Mouse (Mus musculus): Measurements from ENCODE around the gene Barhl1.
A peak's percentile ranks its signal among the peaks of the same experiment; 100 is the strongest.

Gene Barhl1

GRCm38 (mm10) chr2:28910877-28911276 lies 5.6 kb downstream of the Barhl1 start:
- DNase-seq, result no peak

DNA sequence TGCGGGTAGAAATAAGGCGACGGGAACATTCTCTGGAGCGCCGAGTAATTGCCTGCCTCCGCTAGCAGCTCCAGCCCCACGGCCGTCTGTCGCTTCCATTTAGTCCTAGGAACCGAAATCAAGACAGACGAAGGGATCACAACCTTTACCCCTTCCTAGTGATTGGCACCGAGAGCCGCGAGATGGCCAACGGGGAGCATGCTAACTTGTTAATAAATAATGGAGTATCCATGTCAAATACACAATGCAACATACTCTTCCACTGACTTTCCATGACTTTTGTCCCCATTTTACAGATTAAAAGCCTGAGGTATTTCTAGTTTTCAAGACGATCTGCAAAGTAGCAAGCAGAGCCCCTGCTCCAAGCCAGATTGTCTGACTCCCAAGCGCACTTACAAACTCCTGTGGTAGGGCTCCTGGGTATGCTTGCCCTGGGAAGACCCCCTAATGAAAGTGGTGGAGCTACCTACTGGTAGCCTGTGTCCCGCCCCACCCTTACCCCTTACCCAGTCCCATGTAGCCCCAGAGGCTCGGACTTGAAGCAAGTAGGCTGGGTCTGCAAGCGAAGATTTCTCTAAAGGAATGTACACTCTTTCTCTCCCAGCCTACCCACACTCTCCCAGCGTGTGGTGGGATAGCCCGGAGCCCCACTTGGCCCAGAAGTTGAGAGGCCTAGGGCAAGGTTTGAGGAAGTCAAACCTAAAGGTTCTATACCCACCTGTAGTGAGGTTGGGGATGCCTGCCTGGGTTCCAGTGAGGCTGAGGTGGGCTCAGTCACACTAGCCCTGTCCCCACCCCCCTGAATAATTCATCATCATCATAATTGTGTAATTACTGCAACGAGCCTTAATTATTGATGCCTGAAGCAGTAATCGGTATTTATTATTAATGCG lies 6.4 kb downstream of the Barhl1 start:
- no peak for DNase-seq

GRCm38 (mm10) chr2:28909186-28909817 lies 7.2 kb downstream of the Barhl1 start:
- no peak for DNase-seq

DNA sequence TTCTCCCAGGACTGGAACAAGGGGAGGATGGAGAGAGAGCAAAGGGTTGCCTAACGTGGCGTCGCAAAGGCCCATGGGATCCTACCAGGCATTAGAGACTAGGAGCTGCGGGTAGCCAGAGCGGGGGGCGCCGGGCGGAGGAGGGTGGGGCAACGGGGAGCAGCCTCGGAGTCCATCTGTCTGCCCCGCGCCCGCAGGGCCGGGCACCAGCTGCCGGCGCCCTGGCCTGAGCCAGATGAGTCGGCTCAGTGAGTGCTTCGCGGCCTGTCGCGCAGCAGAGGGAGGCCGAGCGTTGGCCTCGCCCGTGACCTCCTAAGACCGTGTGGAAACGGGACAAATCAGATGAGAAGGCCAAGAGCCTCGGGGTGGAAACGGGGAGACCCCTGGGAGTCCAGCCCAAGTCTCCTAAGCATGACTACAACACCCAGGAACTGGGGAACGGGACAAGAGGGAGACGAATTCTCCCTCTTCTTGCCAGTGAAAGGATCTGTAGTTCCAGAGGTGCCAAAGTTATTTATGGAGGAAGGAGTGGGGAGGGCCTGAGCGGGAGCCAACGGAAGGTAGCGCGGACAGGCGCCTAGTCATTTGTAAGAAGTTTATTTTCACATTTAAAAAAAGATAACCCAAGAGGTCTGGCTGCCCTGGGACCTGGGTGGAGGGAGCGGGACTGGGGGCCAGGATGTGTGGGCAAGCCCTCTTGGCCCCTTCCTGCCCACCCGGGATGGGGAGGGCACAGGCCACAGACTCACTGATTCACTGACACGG lies 7.9 kb downstream of the Barhl1 start:
- peak; percentile 18 for DNase-seq

GRCm38 (mm10) chr2:28907691-28908388 lies 8.6 kb downstream of the Barhl1 start:
- DNase-seq, result peak; percentile 14

GRCm38 (mm10) chr2:28905561-28905960 lies 10.9 kb downstream of the Barhl1 start:
- no peak for DNase-seq

GRCm38 (mm10) chr2:28904786-28905185 lies 11.7 kb downstream of the Barhl1 start:
- DNase-seq, result no peak

- no peak for DNase-seq
Measured at GRCm38 (mm10) chr2:28903871-28904270, 12.6 kb downstream of the Barhl1 start.

- DNase-seq, result no peak
Measured at GRCm38 (mm10) chr2:28902291-28902690, 14.2 kb downstream of the Barhl1 start.

GRCm38 (mm10) chr2:28897340-28897899 lies 19.0 kb downstream of the Barhl1 start:
- no peak for DNase-seq

DNA sequence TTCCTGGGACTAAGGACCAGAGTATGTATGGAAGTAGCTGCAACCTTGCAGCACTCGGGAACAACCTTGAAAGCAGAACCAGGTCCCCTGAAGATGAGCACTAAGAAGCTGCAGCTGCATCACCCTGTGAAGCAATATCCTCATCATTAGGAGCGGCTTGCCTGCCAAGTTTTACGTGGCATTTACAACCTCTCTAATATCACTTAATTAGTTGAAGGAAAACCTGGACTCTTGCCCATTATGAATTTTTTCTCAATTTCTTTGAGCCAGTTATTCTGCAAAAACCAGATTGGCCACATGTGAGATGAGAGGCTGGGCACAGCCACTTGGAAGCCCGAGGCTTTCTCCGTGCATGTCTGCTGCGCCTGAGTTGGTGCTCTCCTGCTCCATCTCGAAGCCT lies 20.6 kb downstream of the Barhl1 start:
- DNase-seq, result no peak

GRCm38 (mm10) chr2:28893526-28893925 lies 22.9 kb downstream of the Barhl1 start:
- no peak for DNase-seq

GRCm38 (mm10) chr2:28892796-28893195 lies 23.7 kb downstream of the Barhl1 start:
- no peak for DNase-seq

DNA sequence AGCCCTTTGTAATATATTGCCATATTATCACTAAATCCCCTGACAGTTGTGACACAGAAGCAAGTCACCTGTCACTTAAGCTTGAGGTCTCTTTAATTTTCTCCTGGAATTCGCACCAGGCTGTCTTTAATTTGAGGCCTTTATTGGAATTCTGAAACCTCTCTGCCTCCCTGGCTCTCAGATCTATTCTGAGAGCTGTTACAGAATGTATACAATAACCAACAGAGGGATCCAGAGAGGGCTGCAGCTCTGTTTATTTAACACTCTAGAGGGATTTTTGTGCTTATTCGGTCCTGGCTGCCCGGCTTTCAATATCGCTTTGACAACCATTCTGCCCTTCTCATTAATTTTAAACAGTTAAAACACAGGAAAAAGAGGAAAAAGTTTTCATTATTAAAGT lies 31.6 kb downstream of the Barhl1 start:
- DNase-seq, result no peak

- no peak for DNase-seq
Measured at GRCm38 (mm10) chr2:28882826-28883485, 33.5 kb downstream of the Barhl1 start.

DNA sequence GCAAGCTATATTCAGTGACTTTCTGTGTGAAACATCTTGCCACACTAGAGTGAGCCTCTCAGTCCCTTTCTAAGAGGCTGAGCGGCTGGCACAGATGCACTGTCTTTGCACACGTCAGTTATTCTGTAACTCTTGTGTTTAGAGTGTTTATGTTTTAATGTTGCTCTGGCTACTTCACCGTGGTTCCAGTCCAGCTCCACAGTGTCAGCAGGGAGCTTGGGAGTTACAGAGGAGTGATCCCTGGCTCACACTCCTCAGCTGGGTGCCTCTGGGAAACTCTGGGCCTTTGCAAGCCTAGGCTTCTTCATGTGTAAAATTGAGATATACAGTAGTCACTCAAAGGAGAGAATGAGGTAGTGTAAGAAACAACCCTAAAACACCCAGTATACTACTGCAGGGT lies 34.4 kb downstream of the Barhl1 start:
- DNase-seq, result no peak

DNA sequence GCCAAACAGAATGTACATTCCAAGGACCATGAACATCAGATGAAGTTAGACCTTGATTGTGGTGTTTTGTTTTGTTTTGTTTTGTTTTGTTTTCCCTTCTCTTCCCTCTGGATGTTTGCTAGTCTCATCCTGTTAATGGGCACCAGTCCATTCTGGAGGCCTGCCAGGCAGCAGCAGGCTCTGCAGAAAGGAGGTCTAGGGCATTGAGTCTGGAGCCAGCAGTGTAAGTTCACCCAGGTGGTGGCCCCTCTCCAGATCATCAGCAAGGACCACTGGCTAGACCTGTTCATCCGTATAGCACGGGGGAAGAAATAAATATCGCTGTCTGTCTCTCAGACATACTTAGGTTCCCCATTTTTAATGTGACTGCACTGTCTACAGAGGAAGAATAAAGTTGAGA lies 35.2 kb downstream of the Barhl1 start:
- peak; percentile 20 for DNase-seq

DNA sequence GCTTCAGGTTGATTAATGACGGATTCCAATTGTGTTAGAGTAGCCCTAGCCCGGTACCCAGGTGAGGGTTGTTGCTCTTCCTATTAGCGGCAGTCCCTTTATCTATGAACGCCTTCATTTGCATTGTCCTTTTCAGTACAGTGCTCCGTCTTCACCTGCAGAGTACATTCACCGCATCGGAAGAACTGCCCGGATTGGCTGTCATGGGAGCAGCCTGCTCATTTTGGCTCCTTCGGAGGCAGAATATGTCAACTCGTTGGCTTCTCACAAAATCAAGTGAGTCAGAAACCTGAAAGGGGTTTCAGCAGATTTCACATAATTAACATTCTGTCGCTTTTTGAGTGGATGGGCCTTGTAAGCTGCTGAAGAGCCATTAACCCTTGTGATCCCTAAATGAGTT lies 40.9 kb downstream of the Barhl1 start:
- DNase-seq, result no peak

- DNase-seq, result peak; percentile 82
Measured at GRCm38 (mm10) chr2:28867495-28867894, 49.0 kb downstream of the Barhl1 start.

DNA sequence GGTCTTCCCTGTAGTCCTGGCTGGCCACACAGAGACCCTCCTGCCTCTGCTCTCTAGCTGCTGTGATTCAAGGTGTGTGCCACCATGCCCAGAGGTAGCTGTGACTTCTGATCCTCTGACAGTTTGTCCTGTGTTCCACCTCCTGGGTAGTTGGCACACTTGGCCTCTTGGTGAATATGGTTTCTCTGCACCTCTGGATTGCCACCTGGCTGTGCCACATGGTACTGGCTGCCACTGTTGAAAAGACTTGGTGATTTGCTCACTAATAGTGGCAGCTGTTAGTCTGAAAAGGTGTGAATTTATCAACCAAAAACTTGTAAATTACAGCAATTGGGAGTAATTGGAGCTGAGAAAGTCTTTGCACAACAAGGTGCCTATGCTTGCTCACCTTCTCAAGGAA lies 52.6 kb downstream of the Barhl1 start:
- DNase-seq, result no peak

GRCm38 (mm10) chr2:28860678-28861423 lies 55.6 kb downstream of the Barhl1 start:
- no peak for DNase-seq

Data from cerebellum, adult 9-11 months (tissue).